Mouse (Mus musculus) midbrain, postnatal 0 days (tissue): ENCODE results near the gene Syndig1. TPM values are rescaled to one million over a fixed set of nuclear protein-coding genes. Genes with fewer than 3 reads are reported as not detected.
A peak's percentile ranks its signal among the peaks of the same experiment; 100 is the strongest.

Experiments
- ATAC-seq: fragments of 200-750 bp; cut with Nextera tagmentation; 2 replicates; pipeline ENCODE4 v1.8.0; 2017; ENCODE audit warnings: moderate number of reproducible peaks, mild to moderate bottlenecking, moderate TSS enrichment, moderate library complexity; ENCODE audit not compliant: low FRiP score
- DNase-seq: peaks from one replicate; pipeline ENCODE4 v3.0.0-alpha.2; 2015; ENCODE audit warnings: low spot score
- H3K27ac ChIP-seq: fragments of 300-500 bp; sonication (generic); 2 replicates; pipeline ENCODE4 v1.5.1; 2014; ENCODE audit warnings: low read depth, mild to moderate bottlenecking, low read length, mixed read lengths
- H3K27me3 ChIP-seq: fragments of 300-500 bp; sonication (generic); 2 replicates; pipeline ENCODE4 v1.6.1; 2014; ENCODE audit warnings: low read length, control low read depth, mixed read lengths; ENCODE audit not compliant: insufficient read depth
- H3K36me3 ChIP-seq: fragments of 300-500 bp; sonication (generic); 2 replicates; pipeline ENCODE4 v1.6.1; 2014; ENCODE audit warnings: low read length, control low read depth, mixed read lengths; ENCODE audit not compliant: insufficient read depth
- H3K4me1 ChIP-seq: fragments of 300-500 bp; sonication (generic); 2 replicates; pipeline ENCODE4 v1.6.1; 2014; ENCODE audit warnings: mild to moderate bottlenecking, control low read depth, antibody characterized with exemption, low read length, mixed read lengths; ENCODE audit not compliant: insufficient read depth
- H3K4me2 ChIP-seq: fragments of 300-500 bp; sonication (generic); 2 replicates; pipeline ENCODE4 v1.6.1; 2014; ENCODE audit warnings: low read depth, mild to moderate bottlenecking, low read length, mixed read lengths; ENCODE audit not compliant: poor library complexity, severe bottlenecking
- H3K4me3 ChIP-seq: fragments of 300-500 bp; sonication (generic); 2 replicates; pipeline ENCODE4 v1.5.1; 2014; ENCODE audit warnings: low read depth, mild to moderate bottlenecking, low read length, moderate library complexity
- H3K9ac ChIP-seq: fragments of 300-500 bp; sonication (generic); replicated peaks from 2 replicates; pipeline ENCODE4 v1.6.1; 2014; ENCODE audit warnings: mild to moderate bottlenecking, low read length, moderate library complexity, mixed read lengths; ENCODE audit not compliant: poor library complexity, severe bottlenecking
- H3K9me3 ChIP-seq: fragments of 300-500 bp; sonication (generic); 2 replicates; pipeline ENCODE4 v1.6.1; 2016; ENCODE audit warnings: low read length, control low read depth
- CTCF ChIP-seq: IDR thresholded peaks from 2 replicates; pipeline ENCODE4 v1.5.1; 2016; ENCODE audit warnings: antibody characterized with exemption, mild to moderate bottlenecking
- WGBS: fragments of 180-500 bp; shearing (Covaris S2); extraction: QIAGEN DNeasy Blood & Tissue Kit; methylation state at CpG from one replicate; pipeline ENCODE4 v1.1.7; 2014; 5-methylcytosine and 5-hydroxymethylcytosine counted together
- polyA plus RNA-seq: library from polyadenylated mRNA; unstranded; fragments of >200 nt; fragmentation: Nextera tagmentation; extraction: Ambion mirVana; gene quantifications from 2 replicates; pipeline ENCODE4 v1.2.1, GENCODE M21; 2015
- total RNA-seq: library from RNA; depleted of rRNA; stranded (reverse); fragments of >200 nt; gene quantifications from 2 replicates; pipeline ENCODE4 v1.2.3, GENCODE M21; 2014; rRNA removed

Gene Syndig1
- total and polyA plus RNA-seq, 2 experiments from 2014 or later: 28.6 to 35.7 TPM

GRCm38 (mm10) chr2:150020706-150021105 is 191.7 kb downstream of the Syndig1 start:
- Histone ChIP-seq H3K36me3 (no peaks in the 10 kb centered on the region), H3K4me3 (no peak overlapping the region), H3K9ac (no peak overlapping the region), H3K4me1 (no peaks in the 10 kb centered on the region), H3K4me2 (no peak overlapping the region), H3K27me3 (no peaks in the 10 kb centered on the region), H3K9me3 (no peaks in the 10 kb centered on the region), H3K27ac (no peak overlapping the region)
- 73% methylated on average over 2 of the region's 2 CpGs for WGBS
- ATAC-seq (no peak), DNase-seq (no peak)
- TF ChIP-seq CTCF: no peak

- DNase-seq: peak; percentile 90
- H3K36me3 ChIP-seq: no peaks in the 10 kb centered on the region
- peak; percentile 84 for TF ChIP-seq CTCF
- no peak overlapping the region for H3K9ac ChIP-seq
- no peaks in the 10 kb centered on the region for H3K27me3 ChIP-seq
- H3K4me3 ChIP-seq: no peak overlapping the region
- H3K4me2 ChIP-seq: no peak overlapping the region
- WGBS: 18% methylated on average over 2 of the region's 2 CpGs
- no peaks in the 10 kb centered on the region for H3K9me3 ChIP-seq
- ATAC-seq: peak; percentile 89
- H3K27ac ChIP-seq: no peak overlapping the region
- no peaks in the 10 kb centered on the region for H3K4me1 ChIP-seq
Observed at GRCm38 (mm10) chr2:150023873-150024339, 194.9 kb downstream of the Syndig1 start.

GRCm38 (mm10) chr2:150043531-150043930 is 214.5 kb downstream of the Syndig1 start:
- Histone ChIP-seq H3K4me1 (no peaks in the 10 kb centered on the region), H3K36me3 (no peaks in the 10 kb centered on the region), H3K27me3 (no peaks in the 10 kb centered on the region), H3K9me3 (no peaks in the 10 kb centered on the region), H3K27ac (no peak overlapping the region), H3K4me2 (no peak overlapping the region), H3K9ac (no peak overlapping the region), H3K4me3 (no peak overlapping the region)
- 85% methylated on average over 7 of the region's 7 CpGs for WGBS
- no peak for TF ChIP-seq CTCF
- ATAC-seq (no peak), DNase-seq (no peak)

Other genes with a start within 250 kb of the Syndig1 start
- gene C530025M09Rik, start 2.0 kb downstream of the Syndig1 start, total RNA-seq: 0.42 TPM in 1 of 2 replicates, not detected in the other
- gene C530025M09Rik, start 2.0 kb downstream of the Syndig1 start, polyA plus RNA-seq: 1.8 and 2.3 TPM in 2 replicates